Mouse (Mus musculus) frontal cortex, adult (tissue): ENCODE data around the gene Adamtsl2.

Experiments
- ATAC-seq: cut with Nextera tagmentation; 2 replicates; pipeline ENCODE4 v1.9.2; 2017; ENCODE audit warnings: mild to moderate bottlenecking, moderate library complexity, mixed read lengths; ENCODE audit not compliant: low TSS enrichment

The Adamtsl2 gene

DNA sequence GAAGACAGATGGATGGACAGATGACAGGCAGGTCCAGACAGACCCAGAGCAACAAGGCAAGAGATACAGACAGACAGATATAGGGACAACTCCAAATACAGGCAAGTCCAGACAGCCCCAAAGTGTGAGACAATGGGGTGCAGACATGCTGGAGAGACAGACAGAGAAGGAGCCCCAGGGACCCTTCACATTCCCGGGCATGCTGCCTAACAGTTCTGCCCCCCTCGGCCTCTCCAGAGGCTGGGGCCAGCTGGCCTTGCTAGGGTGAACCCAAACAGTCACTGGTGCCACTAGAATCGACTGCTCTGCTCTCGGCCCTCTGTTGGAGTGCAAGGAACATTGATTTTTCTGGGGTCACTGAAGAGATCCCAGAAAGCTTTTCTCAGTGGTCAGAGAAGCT lies 39.3 kb downstream of the Adamtsl2 start:
- ATAC-seq = no peak

DNA sequence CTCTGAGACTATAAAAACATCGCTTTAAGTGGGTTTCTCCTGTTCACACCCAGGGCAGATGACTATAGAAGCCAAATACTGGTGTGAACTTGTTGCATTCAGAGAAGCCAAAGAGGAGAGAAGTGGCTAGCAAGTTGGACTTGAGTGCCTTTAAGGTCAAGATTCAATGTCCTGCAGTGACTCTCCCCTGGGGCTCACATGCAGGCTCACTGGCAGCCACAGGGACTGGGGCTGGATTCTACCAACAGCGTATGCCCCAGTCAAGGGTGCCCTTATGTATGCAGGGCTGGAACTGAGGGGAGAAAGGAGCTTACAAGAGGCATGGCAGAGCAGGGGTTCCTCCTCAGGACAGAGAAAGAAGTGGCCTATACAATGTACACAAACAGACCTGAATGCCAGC lies 40.6 kb downstream of the Adamtsl2 start:
- ATAC-seq = no peak

DNA sequence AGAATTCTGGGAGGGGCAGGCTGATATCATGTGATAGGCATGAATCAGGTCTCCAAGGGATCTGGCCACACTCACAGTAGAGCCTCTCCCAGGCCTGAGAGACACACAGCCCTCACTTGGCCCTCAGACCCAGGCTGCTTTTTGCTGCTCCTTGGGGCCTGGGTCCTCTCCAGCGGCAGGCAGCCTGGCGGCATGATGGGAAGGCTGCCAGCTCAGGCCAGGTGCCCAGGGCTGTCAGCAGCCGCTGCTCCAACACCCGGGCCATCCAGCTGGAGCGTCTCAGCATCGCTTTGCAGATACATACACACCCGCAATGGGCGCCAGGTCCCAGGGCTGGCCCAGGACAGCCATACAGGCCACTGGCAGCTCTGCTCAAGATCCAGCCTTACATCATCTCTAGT lies 41.1 kb downstream of the Adamtsl2 start:
- ATAC-seq = 0 out of 2 replicates have a peak, but pooled peaks have one; percentile 8

GRCm38 (mm10) chr2:27121626-27122355 lies 42.6 kb downstream of the Adamtsl2 start:
- ATAC-seq = 0 out of 2 replicates have a peak, but pooled peaks have one; percentile 24

DNA sequence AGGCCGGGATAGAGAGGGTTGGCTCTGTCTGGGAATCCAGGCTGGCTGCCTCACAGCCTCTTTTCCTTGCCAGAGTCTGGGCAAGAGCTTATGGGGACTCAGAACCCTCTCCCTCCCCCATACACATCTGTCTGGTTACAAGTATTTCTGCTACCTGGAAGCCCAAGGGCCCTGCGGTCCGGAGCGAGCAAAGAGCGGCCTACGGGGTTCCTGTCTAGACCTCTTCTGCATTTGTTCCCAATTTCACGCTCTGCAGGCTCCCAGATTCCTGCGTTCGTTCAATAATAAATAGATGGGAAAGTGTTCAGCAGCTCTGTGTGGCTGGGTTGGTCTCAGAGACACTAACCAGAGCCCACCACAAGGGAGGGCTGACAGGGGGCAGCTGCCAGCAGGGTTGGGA lies 43.4 kb downstream of the Adamtsl2 start:
- ATAC-seq = no peak

- ATAC-seq = no peak
These were observed 43.9 kb downstream of the Adamtsl2 start for GRCm38 (mm10) chr2:27123121-27123520.

DNA sequence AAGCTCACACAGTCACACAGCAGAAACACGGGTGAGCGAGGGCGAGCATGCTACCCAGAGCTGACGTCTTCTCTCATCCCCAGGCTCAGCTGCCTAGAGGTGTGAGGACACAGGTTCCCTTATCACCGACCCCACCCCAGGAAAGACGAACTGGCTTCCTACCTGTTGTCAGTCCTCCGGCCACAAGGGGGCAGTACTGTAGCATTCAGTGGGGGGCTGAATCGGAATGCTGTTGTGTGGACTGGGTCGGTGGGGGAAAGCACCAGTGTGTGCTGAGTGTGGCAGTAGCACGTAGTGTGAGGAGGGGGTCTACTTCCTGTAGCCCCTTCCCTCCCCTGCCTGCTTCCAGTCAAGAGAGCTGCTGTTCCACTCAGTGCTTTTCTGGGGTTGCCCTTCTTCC lies 46.8 kb downstream of the Adamtsl2 start:
- ATAC-seq = peak; percentile 28; the same call in 1 of the 2 replicates

GRCm38 (mm10) chr2:27126496-27126895 lies 47.3 kb downstream of the Adamtsl2 start:
- no peak for ATAC-seq

DNA sequence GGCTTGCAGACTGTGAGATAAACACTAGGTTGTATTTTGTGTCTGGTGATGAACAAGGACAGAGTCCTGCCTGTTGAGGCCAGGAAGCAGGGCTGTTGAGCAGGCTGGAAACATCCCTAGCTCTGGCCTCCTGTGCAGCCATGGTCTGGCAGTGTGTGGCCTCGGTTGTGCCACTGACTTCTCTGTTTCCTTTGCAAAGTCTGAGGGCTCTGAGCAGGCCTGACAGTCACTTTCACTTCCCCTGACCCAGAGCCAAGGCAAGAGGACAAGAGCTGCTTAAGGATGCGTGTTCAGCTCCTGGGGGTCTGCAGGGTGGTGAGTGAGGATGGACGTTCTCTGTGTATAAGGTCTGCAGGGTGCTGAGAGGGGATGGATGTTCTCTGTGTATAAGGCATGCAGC lies 49.8 kb downstream of the Adamtsl2 start:
- no peak for ATAC-seq

GRCm38 (mm10) chr2:27135935-27136334 lies 56.8 kb downstream of the Adamtsl2 start:
- ATAC-seq = no peak

GRCm38 (mm10) chr2:27136336-27136735 lies 57.2 kb downstream of the Adamtsl2 start:
- ATAC-seq = no peak

DNA sequence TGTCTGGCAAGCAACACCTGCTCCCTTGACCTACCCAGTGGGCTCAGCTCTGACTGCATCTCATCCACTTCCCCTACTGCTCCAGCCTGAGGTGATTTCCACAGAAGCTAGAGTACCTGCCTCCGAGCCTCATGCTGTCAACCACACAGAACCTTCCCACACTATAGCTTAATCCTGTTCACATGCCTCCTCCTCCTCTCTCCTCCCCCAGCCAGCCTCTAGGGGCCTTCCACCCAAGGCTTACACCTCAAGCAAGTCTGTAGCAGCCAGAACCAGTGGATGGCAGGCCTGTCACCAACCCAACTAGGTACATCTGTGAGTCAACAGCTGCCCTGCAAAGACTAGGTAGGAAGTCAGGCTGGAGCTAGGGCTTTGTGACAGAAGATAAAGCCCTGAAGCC lies 57.6 kb downstream of the Adamtsl2 start:
- peak; percentile 48; the same call in 1 of the 2 replicates for ATAC-seq

DNA sequence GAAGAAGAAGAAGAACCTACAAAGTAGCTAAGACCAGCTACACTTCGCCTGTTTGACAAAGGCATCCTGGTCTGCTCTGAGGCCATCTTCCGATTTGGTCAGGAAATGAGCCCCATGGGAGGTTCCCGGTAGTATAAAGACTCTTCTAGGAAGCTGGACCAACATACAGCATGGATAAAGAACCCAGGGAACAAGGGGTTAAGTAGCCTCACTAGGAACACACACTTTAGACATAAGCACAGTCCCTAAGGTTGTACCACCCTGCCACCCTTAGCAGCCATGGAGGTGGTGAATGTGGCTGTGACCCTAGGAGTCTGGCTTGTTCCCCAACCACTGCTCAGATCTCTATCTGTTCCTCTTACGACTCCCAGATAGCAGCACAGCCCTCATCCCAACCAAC lies 59.2 kb downstream of the Adamtsl2 start:
- ATAC-seq = no peak

GRCm38 (mm10) chr2:27141950-27142693 lies 62.9 kb downstream of the Adamtsl2 start, which contains the start of gene Fam163b:
Gene Fam163b (minus strand): TSS chr2:27142491.
- peak; percentile 74 for ATAC-seq

DNA sequence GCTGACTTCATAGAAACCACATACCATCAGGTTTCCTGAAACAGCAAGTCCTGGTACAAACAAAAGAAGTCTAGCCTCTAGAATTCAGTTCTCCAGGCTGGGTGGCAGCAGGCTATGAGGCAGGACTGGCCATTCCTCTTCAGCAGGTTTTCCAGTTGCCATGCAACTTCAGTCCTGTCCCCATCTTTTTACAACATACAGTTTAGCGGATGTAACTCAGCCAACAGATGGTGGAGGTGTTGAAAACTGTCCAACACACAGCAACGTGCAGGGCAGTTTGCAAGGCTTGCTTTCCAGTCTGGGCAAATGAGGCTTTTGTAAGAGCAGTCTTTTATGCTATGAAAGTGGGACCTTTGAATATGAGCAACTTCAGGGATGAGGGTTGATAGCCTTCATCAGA lies 65.8 kb downstream of the Adamtsl2 start:
- ATAC-seq = peak; percentile 53; the same call in 1 of the 2 replicates

- no peak for ATAC-seq
These were observed 67.7 kb downstream of the Adamtsl2 start for GRCm38 (mm10) chr2:27146840-27147239.

DNA sequence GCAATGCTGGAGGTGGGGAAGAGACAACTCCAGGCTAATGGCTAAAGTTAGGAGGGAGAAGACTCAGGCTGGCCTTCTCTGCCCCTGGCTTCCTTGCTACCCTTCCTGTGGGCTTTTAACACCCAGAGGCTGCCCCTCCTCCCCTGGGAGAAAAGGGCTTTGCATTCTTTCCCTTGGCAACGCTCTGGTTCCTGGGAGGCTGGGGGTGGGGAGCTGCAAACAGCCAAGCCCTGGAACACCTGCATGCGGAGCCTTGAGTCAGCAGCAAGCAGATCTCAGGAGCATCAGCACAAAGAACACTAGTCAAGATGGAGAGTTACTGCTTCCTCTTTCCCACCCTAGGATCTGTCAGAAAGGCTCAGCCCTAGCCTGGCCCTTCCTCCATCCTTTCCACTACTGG lies 70.3 kb downstream of the Adamtsl2 start:
- peak; percentile 38; the same call in 1 of the 2 replicates for ATAC-seq

DNA sequence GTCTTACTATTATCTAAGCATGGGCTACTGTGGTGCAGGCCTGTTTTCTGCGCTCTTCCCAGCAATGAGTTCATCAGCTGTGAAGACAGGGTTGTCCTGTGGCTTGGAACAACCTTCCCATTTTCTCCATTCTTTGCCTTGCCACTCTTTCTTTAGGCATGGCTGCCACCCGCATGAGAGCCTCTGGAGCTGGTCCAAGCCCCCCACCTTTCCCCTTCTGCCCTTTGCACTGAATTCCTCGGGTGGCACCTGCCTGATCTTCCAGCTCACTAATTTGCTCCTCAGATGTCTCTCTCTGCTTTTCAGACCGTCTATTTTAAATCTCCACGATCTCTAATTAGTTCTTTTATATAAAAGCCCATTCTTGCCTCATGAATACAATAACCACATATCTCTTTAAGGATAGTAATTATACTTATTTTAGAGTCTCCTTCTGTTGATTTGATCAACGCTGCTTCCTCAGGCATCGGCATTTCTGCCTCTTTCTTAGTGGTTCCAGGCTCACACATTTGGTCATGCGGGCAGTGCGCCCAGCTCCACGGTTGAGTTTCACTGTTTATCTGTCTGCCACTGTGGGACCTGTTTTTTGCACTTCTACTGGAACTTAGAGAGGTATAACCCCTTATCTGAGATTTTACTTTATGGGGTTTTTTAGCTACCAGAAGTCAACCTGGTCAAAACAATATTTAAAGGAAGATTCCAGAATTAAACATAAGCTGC lies 75.4 kb downstream of the Adamtsl2 start:
- ATAC-seq = no peak

DNA sequence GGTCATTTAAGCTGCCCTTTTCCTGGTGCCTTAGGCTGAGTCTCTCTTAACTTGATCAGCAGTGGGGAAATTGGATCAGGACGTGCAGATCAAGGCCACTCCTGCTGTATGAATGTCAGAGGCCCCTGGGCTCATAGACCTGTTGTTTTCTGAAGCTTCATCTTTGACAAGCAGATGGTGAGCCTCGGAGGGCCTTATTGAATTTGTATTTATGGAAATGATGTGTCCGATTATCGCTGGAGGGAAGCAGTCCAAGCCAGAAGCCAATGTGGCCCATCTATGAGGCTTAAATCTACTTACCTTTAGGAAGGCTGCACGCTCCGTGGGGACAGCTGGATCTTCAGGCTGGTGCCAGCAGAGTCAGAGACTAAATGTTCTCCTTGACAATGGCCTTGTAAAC lies 77.4 kb downstream of the Adamtsl2 start:
- ATAC-seq = no peak
